Mouse (Mus musculus) neural tube, embryonic 10.5 days (tissue): ENCODE data around the gene Dph1.

Experiments used
- DNase-seq: peaks from one replicate; pipeline ENCODE4 v3.0.0-alpha.2; 2017; ENCODE audit warnings: low spot score; ENCODE audit errors: extremely low spot score

Dph1 gene

GRCm38 (mm10) chr11:75135358-75135757 lies 55.7 kb downstream of the Dph1 start:
- DNase-seq = no peak

- DNase-seq = no peak
These were observed 56.5 kb downstream of the Dph1 start for GRCm38 (mm10) chr11:75134485-75135068.

DNA sequence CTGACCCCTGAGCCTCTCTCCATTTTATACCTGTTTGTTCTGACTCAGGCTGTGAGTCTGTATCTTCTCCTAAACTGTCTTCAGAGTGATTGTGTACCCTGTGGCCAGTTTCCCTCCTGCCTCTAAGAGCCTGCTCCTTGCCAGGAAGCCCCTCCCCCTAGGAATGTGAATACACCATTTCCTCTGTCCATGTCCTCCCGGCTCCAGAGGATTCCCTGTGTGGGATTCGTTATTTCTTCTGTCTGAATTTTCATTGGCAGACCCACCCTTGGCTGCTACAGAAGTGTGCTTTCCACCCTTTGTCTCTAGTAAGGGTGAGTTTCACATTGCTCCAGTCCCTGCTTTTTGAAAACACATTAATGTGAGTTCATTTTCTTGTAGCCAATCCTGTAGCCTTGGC lies 57.1 kb downstream of the Dph1 start:
- DNase-seq = no peak

GRCm38 (mm10) chr11:75133391-75133790 lies 57.6 kb downstream of the Dph1 start:
- DNase-seq = no peak

- DNase-seq = no peak
These were observed 58.8 kb downstream of the Dph1 start for GRCm38 (mm10) chr11:75132278-75132677.

DNA sequence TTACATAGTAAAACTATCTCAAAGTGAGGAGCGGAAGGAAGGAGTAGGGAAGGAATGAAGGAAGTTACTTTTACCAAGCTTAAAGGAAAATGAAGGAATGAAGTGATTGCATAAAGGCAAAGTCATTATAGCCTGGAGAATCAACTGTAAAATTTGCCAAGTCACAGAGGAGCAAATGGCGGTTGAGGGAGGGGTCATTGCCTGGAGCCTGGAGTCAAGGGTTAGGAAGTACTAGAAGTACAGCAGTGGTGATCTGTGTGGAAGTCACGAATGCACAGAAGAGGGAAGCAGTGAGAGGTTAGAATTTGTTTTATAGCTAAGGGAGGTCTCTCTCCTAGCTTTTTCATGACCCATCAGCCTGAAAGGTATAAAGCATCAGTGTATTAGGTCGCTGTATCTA lies 59.7 kb downstream of the Dph1 start:
- DNase-seq = no peak

GRCm38 (mm10) chr11:75129481-75129880 lies 61.6 kb downstream of the Dph1 start:
- no peak for DNase-seq
